19 mouse cellular contexts compared by ENCODE assay signal in genomic region chr10:7932958-7933357, GRCm38 (mm10).
"Had no signal": no experiment of that assay in that cellular context is flagged by ENCODE, and none has a peak within 500 bp of the region (broad histone marks: within the 10 kb centered on the region; RNA-seq: fewer than 3 reads in every experiment).

No protein-coding gene starts in this region.

- H3K4me1 ChIP-seq: midbrain, embryonic 10.5 days; midbrain, embryonic 12.5 days had no signal

- H3K4me2 ChIP-seq: lung, embryonic 14.5 days; midbrain, embryonic 12.5 days; neural tube, embryonic 13.5 days; neural tube, embryonic 15.5 days had no signal

- H3K9me3 ChIP-seq: midbrain, embryonic 10.5 days; midbrain, embryonic 12.5 days; neural tube, embryonic 13.5 days; neural tube, embryonic 15.5 days had no signal

- DNase-seq: lung, adult 18-20 months; lung, embryonic 14.5 days; lung, postnatal 10 days; lung, postnatal 4 days; midbrain, embryonic 14.5 days; retina, postnatal 1 day; right cerebral cortex, adult 18-20 months; right cerebral cortex, postnatal 25 days; right cerebral cortex, postnatal 4 days; spleen, adult 18-20 months; thymus, adult 2 months; thymus, postnatal 25 days; thymus, postnatal 4 days had no signal

- H3K36me3 ChIP-seq: midbrain, embryonic 12.5 days; neural tube, embryonic 13.5 days; neural tube, embryonic 15.5 days had no signal

- H3K27me3 ChIP-seq: midbrain, embryonic 12.5 days; neural tube, embryonic 13.5 days; neural tube, embryonic 15.5 days had no signal

- H3K9ac ChIP-seq: lung, embryonic 14.5 days; midbrain, embryonic 12.5 days; neural tube, embryonic 13.5 days; neural tube, embryonic 15.5 days had no signal

- ATAC-seq: midbrain, embryonic 16.5 days had no signal

- H3K27ac ChIP-seq: midbrain, embryonic 10.5 days; midbrain, embryonic 12.5 days; neural tube, embryonic 13.5 days; neural tube, embryonic 15.5 days had no signal

- H3K4me3 ChIP-seq: midbrain, embryonic 10.5 days; midbrain, embryonic 12.5 days; myocyte; neural tube, embryonic 13.5 days; neural tube, embryonic 15.5 days had no signal
